Mouse (Mus musculus) liver, postnatal 0 days (tissue): ENCODE results near the gene Trpm1.

Source experiments
- CTCF ChIP-seq: sonication (generic); IDR thresholded peaks from 2 replicates; pipeline ENCODE4 v1.5.1; 2016; ENCODE audit warnings: antibody characterized with exemption, low read depth
- EP300 ChIP-seq: IDR thresholded peaks from 2 replicates; pipeline ENCODE4 v1.6.1; 2016; ENCODE audit warnings: antibody characterized with exemption, low read depth, mild to moderate bottlenecking

DNA sequence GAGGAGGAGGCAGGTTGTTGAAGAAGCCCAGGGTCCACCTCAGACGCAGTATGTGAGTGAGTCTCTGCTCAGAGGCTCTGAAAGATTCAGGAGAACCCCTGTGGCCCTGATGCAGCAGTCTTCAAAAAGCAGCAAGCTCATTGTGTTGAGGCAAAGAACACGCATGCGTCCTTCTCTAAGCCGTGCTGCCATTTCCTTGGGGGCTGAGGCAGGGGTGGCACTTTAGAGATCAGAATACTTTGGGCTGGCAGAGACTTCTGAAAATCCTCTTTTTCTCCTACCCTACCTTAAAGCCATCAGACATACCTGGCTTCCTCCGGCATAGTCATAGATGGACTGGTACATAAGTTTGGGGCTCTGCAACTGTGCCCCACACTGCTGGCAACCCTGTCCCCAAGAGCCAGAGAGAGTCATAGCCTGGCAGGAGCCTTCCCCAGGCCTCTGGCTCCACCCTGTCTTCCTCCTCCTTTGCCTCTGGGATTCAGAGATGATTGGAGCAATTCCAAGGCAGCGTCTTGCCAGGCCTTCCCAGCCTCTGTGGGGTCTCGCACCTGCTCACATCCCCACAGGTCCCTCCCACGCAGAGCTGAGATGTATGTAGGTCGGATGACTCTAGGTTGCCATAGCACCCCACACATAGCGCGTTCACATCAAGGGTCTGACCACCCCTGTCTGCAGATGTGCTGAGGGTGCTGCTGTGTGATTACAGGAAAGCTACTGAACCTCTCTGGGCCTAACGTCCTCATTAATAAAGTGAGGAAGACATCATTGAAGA is 4.8 kb downstream of the Trpm1 start:
- TF ChIP-seq CTCF (no peak), EP300 (no peak)
